Mouse (Mus musculus) brain, embryonic 14.5 days (tissue): ENCODE results near the gene Akt2.

Experiments
- CTCF ChIP-seq: fragments of 200-500 bp; IDR thresholded peaks from 2 replicates; pipeline ENCODE4 v1.5.1; 2012; ENCODE audit warnings: inconsistent platforms, mild to moderate bottlenecking, moderate library complexity, borderline replicate concordance; ENCODE audit not compliant: insufficient read depth, insufficient read length; ENCODE audit errors: extremely low read depth
- POLR2A ChIP-seq: fragments of 200-500 bp; IDR thresholded peaks from 2 replicates; pipeline ENCODE4 v1.6.1; 2012; ENCODE audit warnings: mild to moderate bottlenecking, inconsistent platforms, borderline replicate concordance; ENCODE audit not compliant: poor library complexity, insufficient read depth, insufficient read length, severe bottlenecking; ENCODE audit errors: extremely low read depth

GRCm38 (mm10) chr7:27683218-27683617, 91.9 kb downstream of the Akt2 start:
- TF ChIP-seq CTCF = no peak
- no peak for TF ChIP-seq POLR2A
